Mouse (Mus musculus) brown adipose tissue, adult 24 weeks (tissue): ENCODE measurements around the gene Tmem255b. TPM values are rescaled to one million over a fixed set of nuclear protein-coding genes. Genes with fewer than 3 reads are reported as not detected.
A peak's percentile ranks its signal among the peaks of the same experiment; 100 is the strongest.

ENCODE experiments used
- H3K27ac ChIP-seq: fragments of 200-500 bp; replicated peaks from 2 replicates; pipeline ENCODE4 v1.5.1; 2012; ENCODE audit warnings: low read depth, mild to moderate bottlenecking, low read length
- H3K4me1 ChIP-seq: fragments of 200-500 bp; 2 replicates; pipeline ENCODE4 v1.6.1; 2012; ENCODE audit warnings: low read length, mixed read lengths; ENCODE audit not compliant: control insufficient read depth, insufficient read depth, insufficient read length
- H3K4me3 ChIP-seq: fragments of 200-500 bp; 2 replicates; pipeline ENCODE4 v1.5.1; 2012; ENCODE audit warnings: low read depth, mild to moderate bottlenecking, low read length, moderate library complexity; ENCODE audit not compliant: insufficient read depth
- polyA plus RNA-seq: library from polyadenylated mRNA; stranded (reverse); fragments of >200 nt; gene quantifications from 2 replicates; pipeline ENCODE4 v1.2.4, GENCODE M21; 2012; ENCODE audit not compliant: missing spikeins, insufficient read depth, insufficient read length

Tmem255b gene
- 1.4 and 1.7 TPM in 2 replicates for polyA plus RNA-seq

- peak within 1 kb of the TSS; percentile 62 for H3K4me3 ChIP-seq
- H3K4me1 ChIP-seq = peaks cover 16% of the 10 kb centered on the region
- peak within 1 kb of the TSS; percentile 85 for H3K27ac ChIP-seq
Observed at GRCm38 (mm10) chr8:13434889-13435288, at the start of gene Tmem255b. TSS of gene Tmem255b (plus strand) at chr8:13435189.

DNA sequence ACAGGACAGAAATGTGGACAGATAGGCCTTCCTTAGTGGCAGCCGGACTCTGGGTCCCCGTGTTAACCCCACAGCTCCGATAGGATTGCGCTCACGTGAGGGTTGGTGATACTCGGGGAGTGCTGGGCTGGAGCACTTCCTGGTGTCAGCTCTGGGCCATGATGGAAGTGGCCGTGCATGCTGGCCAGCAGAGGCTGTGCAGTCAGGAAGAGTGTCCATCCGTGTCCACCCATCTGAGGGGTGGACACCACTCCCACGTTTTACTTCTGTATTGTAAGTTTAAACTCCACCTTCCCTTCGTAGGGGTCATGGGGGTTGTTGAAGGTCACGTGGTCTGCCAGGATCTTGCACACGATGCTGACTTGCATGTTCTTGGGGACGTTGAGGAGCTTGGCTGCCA lies 48.6 kb upstream of the Tmem255b start:
- H3K4me3 ChIP-seq = no peak overlapping the region
- H3K27ac ChIP-seq = no peak overlapping the region
- H3K4me1 ChIP-seq = no peaks in the 10 kb centered on the region

DNA sequence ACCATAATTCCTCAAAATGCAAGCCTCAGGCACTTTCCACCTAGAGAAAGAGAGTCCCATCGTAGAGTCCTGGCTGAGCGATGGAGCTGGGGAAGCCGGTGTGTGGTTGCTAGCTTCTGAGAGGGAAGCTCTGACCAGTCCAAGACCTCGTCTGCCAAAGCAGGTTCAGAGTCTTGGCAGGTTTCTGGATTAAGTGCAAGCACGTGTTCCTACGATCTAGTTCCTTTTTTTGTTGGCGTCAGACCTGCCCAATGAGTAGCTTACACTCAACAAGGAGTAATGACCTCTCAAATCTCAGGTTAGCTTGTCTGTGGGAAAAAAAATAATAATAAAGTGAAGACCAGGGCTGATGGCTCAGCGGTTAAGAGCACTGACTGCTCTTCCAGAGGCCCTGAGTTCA lies 47.3 kb upstream of the Tmem255b start:
- no peak overlapping the region for H3K27ac ChIP-seq
- no peaks in the 10 kb centered on the region for H3K4me1 ChIP-seq
- H3K4me3 ChIP-seq = no peak overlapping the region

DNA sequence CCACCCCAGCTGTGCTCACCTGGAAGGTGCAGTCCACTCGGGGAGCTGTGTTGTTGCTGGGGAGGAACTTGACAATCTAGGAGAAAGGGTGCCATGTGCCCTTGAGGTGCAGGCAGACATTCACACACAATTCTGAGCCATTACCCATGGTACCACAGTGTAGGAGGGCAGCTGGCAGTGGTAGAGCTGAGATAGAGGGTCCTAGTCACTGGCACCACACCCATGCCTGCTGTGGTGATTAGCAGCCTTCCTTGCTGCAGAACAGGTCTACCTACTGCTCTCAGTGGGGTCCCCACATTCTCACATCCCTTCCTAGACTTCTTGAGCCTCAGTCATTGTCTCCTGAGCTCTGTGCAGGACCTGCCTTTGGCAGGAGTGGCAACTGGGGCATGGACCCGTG lies 46.2 kb upstream of the Tmem255b start:
- Histone ChIP-seq H3K4me3 (no peak overlapping the region), H3K4me1 (no peaks in the 10 kb centered on the region)

DNA sequence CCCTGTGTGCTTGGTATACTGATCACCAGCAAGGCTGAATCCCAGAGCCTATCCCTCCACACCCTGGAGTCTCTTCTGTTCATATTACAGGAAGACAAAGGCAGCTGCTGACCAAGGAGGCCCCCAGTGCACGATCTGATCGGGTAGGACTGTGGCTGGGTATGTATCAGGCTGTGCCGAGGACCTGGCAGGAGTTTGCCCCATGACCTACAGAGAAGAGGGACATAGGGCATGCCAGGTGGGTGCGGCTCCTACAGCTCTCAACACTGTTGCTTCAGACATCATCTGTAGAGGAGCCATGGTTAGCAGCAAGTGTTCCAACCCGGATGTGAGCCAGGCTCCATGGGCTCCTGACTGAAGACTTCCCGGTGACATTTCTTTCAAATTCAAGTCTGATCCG lies 41.1 kb upstream of the Tmem255b start:
- H3K4me1 ChIP-seq = peaks cover 2% of the 10 kb centered on the region; the same call in 1 of the 2 replicates
- H3K4me3 ChIP-seq = no peak overlapping the region
- no peak overlapping the region for H3K27ac ChIP-seq

More for the DNA sequence above, 46.2 kb upstream of the Tmem255b start:
- no peak overlapping the region for H3K27ac ChIP-seq

GRCm38 (mm10) chr8:13396725-13397124 lies 38.3 kb upstream of the Tmem255b start, which contains the start of gene Atp4b:
TSS of gene Atp4b (minus strand) at chr8:13396825.
- peaks cover 2% of the 10 kb centered on the region; the same call in 1 of the 2 replicates for H3K4me1 ChIP-seq
- no peak within 1 kb of the TSS for H3K27ac ChIP-seq
- no peak within 1 kb of the TSS for H3K4me3 ChIP-seq

DNA sequence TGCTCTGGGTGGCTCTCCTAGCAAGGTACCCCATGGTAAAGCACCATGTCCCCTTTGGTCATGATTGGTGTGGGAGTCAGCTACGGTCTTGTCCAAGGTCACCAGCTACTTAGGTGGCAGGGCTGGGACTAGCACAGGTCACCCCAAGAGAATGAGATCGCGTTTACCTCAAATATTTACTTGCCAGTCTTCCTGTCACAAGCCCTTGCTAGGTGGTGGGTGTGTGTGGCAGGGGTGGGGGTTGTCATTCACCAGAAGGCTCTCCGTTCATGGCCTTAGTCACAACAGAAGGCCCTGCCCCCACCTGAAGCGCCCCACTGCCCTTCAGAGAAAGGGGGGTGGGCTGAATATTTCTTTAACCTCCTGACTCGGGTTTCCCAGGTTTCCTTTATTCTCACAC lies 31.5 kb upstream of the Tmem255b start:
- Histone ChIP-seq H3K4me3 (no peak overlapping the region), H3K27ac (no peak overlapping the region), H3K4me1 (no peaks in the 10 kb centered on the region)

DNA sequence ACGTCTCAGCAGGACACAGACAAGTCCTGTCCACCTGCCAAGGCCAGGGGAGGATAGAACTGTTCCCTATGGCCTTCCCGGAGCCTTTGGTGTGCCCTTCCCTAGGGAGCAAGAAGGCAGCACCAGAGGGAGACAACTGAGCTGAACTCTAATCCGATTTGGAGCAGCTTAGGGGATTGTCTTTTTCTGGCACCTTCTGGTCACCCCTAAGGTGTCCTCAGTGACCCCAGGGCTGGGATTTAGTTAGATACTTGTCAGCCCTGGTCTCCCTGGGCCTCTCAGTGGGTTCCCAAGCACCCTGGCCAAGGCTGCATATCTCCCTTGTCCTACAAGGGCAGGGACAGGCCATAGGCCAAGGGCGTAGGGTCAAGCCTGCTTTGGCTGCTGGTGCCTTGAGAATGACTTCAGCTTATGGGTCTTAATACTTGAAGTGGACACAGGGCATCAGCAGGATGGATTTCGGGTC lies 30.3 kb upstream of the Tmem255b start, which contains the start of gene Grk1:
Grk1 (plus strand) TSS at position 416 of the 466 bp plus-strand sequence.
- Histone ChIP-seq H3K4me1 (no peaks in the 10 kb centered on the region), H3K4me3 (no peak within 1 kb of the TSS), H3K27ac (no peak within 1 kb of the TSS)

GRCm38 (mm10) chr8:13406011-13406410 lies 29.0 kb upstream of the Tmem255b start:
- Histone ChIP-seq H3K4me1 (no peaks in the 10 kb centered on the region), H3K27ac (no peak overlapping the region), H3K4me3 (no peak overlapping the region)

DNA sequence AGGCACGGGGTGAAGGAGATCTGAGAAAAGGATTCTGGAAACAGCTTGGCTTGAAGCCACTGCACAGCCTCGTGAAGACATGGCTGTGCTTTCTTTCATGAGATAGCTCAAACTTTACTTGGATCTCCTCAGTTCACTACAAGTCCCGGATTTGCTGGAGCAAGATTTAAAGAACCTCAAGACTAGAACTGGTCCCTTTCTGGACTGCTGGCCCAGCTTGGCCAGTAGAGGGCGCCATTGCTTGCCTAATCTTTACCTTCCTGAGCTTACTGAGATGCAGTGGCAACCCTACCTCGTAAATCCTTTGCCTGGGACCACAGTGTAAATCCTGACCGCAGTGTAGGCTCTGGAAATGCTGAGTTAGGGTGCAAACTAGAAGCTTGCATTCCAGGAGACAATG lies 23.4 kb upstream of the Tmem255b start:
- Histone ChIP-seq H3K4me1 (no peaks in the 10 kb centered on the region), H3K4me3 (no peak overlapping the region), H3K27ac (no peak overlapping the region)

GRCm38 (mm10) chr8:13412891-13413558 lies 22.0 kb upstream of the Tmem255b start:
- Histone ChIP-seq H3K4me1 (no peaks in the 10 kb centered on the region), H3K27ac (no peak overlapping the region), H3K4me3 (no peak overlapping the region)

DNA sequence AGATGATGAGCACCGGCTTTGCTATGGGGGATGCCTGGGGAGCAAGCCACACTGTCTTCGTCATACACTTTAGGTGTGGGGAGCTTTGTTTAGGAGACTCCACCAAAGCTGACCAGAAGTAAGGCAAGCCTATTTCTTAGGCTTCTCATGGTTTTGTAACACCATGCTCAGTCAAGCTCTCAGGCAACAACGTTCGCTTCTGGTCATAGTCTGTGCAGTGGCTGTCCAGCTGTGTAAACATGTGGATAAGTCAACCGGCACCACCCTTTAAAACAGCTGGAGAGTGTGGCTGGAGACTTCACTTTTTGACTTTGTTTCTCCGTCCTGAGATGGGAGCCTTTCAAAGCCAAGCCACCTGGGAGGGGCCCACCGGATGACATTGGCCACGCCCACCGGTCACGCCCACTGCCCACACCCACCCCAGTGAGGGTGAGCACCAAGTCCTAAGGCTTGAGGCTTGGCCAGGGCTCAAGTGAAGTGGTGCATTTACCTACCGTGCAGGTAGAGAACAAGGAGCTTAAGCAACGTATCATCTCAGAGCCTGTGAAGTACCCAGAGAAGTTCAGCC lies 21.1 kb upstream of the Tmem255b start:
- no peaks in the 10 kb centered on the region for H3K4me1 ChIP-seq
- no peak overlapping the region for H3K4me3 ChIP-seq
- no peak overlapping the region for H3K27ac ChIP-seq

DNA sequence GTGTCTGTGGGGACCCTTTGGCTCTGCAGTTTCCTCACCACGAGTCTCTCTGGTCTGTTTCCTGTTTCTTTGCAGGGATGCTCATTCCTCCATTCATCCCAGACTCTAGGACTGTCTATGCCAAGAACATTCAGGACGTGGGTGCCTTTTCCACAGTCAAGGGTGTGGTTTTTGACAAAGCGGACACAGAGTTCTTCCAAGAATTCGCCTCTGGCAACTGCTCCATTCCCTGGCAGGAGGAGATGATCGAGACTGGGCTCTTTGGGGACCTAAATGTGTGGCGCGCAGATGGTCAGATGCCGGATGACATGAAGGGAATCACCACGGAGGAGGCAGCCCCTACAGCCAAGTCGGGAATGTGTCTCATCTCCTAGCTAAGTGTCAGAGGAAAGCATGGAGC lies 19.1 kb upstream of the Tmem255b start:
- peaks cover 2% of the 10 kb centered on the region; the same call in 1 of the 2 replicates for H3K4me1 ChIP-seq
- H3K27ac ChIP-seq = no peak overlapping the region
- H3K4me3 ChIP-seq = no peak overlapping the region

GRCm38 (mm10) chr8:13419111-13419639 lies 15.8 kb upstream of the Tmem255b start:
- peaks cover 2% of the 10 kb centered on the region; the same call in 1 of the 2 replicates for H3K4me1 ChIP-seq
- 0 out of 2 replicates have a peak overlapping the region, but pooled peaks have one; percentile 8 for H3K27ac ChIP-seq
- no peak overlapping the region for H3K4me3 ChIP-seq

DNA sequence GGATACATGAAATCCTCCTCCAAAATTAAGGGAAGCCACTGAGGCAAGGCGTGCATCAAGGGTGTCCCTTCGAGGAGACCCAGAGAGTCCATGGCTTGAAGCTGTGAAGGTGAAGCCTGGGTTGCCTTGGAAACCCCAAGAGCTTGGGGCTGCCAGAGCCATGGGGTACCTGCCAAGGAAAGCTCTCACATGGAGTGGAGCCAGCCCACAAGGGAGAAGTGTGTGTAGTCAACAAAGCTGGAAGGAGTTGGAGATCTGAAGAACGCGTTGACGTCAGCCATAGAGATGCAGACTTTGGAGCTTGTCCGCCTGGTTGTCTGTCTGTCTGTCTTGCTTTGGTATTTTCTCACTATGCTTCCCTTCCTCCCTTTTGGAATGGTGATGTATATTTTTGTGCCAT lies 14.0 kb upstream of the Tmem255b start:
- H3K27ac ChIP-seq = no peak overlapping the region
- H3K4me1 ChIP-seq = peaks cover 2% of the 10 kb centered on the region; the same call in 1 of the 2 replicates
- no peak overlapping the region for H3K4me3 ChIP-seq
